Mouse (Mus musculus) megakaryocyte, embryonic 14.5 days (primary cell): ENCODE results near the gene Zfp451. TPM values are rescaled to one million over a fixed set of nuclear protein-coding genes. Genes with fewer than 3 reads are reported as not detected.

Experiments used
- H3K27me3 ChIP-seq: replicated peaks from 2 replicates; pipeline ENCODE3; 2012; ENCODE audit warnings: inconsistent platforms
- H3K36me3 ChIP-seq: replicated peaks from 2 replicates; pipeline ENCODE3; 2012; ENCODE audit warnings: low read length, inconsistent platforms, mixed read lengths
- H3K4me1 ChIP-seq: 2 replicates; pipeline ENCODE4 v1.6.1; 2012; ENCODE audit warnings: inconsistent platforms
- H3K4me3 ChIP-seq: replicated peaks from 2 replicates; pipeline ENCODE3; 2012; ENCODE audit warnings: moderate library complexity, mild to moderate bottlenecking, inconsistent platforms
- H3K9me3 ChIP-seq: 2 replicates; pipeline ENCODE4 v1.6.1; 2012; ENCODE audit warnings: inconsistent platforms
- FLI1 ChIP-seq: IDR thresholded peaks from 2 replicates; pipeline ENCODE4 v1.6.1; 2012; ENCODE audit warnings: low read length, inconsistent platforms, mixed read lengths
- GATA1 ChIP-seq: IDR thresholded peaks from 3 replicates; pipeline ENCODE4 v1.6.1; 2012; ENCODE audit warnings: mixed read lengths, low read length, inconsistent platforms, borderline replicate concordance
- polyA plus RNA-seq: library from polyadenylated mRNA; stranded (reverse); fragments of >175 nt; gene quantifications from 2 replicates; pipeline ENCODE4 v1.2.3, GENCODE M21; 2012; ENCODE audit warnings: low replicate concordance; ENCODE audit not compliant: insufficient read depth

Gene Zfp451
- polyA plus RNA-seq, 1 experiment: 1.8 TPM

- Histone ChIP-seq H3K4me3 (no peak overlapping the region), H3K4me1 (peaks cover 22% of the 10 kb centered on the region), H3K9me3 (no peaks in the 10 kb centered on the region), H3K36me3 (peaks cover 48% of the 10 kb centered on the region), H3K27me3 (no peaks in the 10 kb centered on the region)
- TF ChIP-seq FLI1 (no peak), GATA1 (no peak)
These were observed 29.8 kb downstream of the Zfp451 start for GRCm38 (mm10) chr1:33784561-33784960.

GRCm38 (mm10) chr1:33776175-33776611 lies 38.2 kb downstream of the Zfp451 start:
- TF ChIP-seq GATA1 (no peak), FLI1 (no peak)
- peaks cover 8% of the 10 kb centered on the region; the same call in 1 of the 2 replicates for H3K4me1 ChIP-seq
- H3K36me3 ChIP-seq: peaks cover 77% of the 10 kb centered on the region
- no peak overlapping the region for H3K4me3 ChIP-seq
- no peaks in the 10 kb centered on the region for H3K27me3 ChIP-seq
- H3K9me3 ChIP-seq: no peaks in the 10 kb centered on the region

DNA sequence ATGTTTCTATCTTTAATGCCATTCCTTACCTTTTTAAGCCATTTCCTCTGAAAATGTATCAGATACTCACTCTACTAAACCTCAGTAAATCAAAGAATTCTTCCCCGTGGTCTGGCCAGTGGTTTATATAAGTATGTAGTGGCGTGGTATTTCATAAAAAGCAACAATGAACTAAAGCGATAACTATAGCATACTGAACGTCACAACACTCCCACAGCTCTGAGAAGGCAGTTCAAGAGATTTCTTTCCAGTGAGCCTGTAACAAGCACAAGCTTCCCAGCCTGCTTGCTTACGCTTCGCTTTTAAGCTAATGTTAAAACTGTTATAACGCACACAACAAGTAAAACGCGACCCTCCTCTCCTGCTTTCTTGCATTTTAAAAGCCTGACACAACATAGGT lies 42.3 kb downstream of the Zfp451 start:
- Histone ChIP-seq H3K4me3 (no peak overlapping the region), H3K9me3 (no peaks in the 10 kb centered on the region), H3K4me1 (peaks cover 18% of the 10 kb centered on the region), H3K36me3 (peaks cover 91% of the 10 kb centered on the region), H3K27me3 (no peaks in the 10 kb centered on the region)
- TF ChIP-seq FLI1: no peak

DNA sequence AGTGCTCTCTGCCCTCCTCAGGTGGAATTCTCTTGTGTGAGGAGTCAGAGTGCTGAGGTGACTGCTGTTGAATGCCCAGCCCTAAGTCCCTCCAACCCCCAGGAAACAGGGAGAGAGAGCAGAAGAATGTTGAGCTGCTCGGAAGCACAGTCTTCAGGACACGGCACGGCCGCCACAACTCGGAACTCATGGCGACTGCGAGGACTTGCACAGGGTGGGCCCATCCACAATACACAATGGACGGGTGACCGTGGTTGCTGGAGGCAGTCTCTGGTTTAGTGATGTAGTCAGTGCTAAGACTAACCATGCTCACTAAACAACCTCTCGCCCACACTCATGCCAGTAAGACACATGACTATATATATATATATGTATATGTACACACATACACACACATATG lies 42.8 kb downstream of the Zfp451 start:
- H3K4me3 ChIP-seq: no peak overlapping the region
- peaks cover 91% of the 10 kb centered on the region for H3K36me3 ChIP-seq
- H3K27me3 ChIP-seq: no peaks in the 10 kb centered on the region
- H3K9me3 ChIP-seq: no peaks in the 10 kb centered on the region
- H3K4me1 ChIP-seq: peaks cover 14% of the 10 kb centered on the region
- TF ChIP-seq FLI1 (no peak), GATA1 (no peak)

DNA sequence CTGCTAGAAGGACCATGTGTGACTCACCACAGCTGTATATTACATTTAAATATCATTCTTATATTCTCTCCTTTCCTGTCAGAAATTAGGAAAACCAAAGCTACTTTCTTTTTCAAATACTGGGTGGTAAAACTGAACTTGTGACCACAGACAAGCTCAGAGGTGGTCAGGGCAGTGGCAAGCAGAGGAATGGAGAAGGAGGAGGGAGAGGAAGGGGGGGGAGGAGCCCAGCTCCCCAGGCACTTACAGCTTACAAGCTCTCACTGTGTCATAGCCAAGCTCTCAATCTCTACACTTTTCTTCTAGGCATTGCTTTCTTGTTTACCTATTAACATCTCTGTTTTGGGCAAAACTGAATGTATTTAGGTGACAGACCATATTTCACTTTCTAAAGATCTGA lies 45.6 kb downstream of the Zfp451 start:
- Histone ChIP-seq H3K9me3 (no peaks in the 10 kb centered on the region), H3K4me3 (no peak overlapping the region), H3K27me3 (no peaks in the 10 kb centered on the region), H3K36me3 (peaks cover 90% of the 10 kb centered on the region), H3K4me1 (peaks cover 10% of the 10 kb centered on the region)
- TF ChIP-seq FLI1 (no peak), GATA1 (no peak)

GRCm38 (mm10) chr1:33768091-33768787 lies 46.2 kb downstream of the Zfp451 start:
- Histone ChIP-seq H3K9me3 (no peaks in the 10 kb centered on the region), H3K36me3 (peaks cover 94% of the 10 kb centered on the region), H3K4me3 (no peak overlapping the region), H3K27me3 (no peaks in the 10 kb centered on the region), H3K4me1 (peaks cover 12% of the 10 kb centered on the region)
- no peak for TF ChIP-seq FLI1
- TF ChIP-seq GATA1: no peak

GRCm38 (mm10) chr1:33766520-33767508 lies 47.6 kb downstream of the Zfp451 start:
- Histone ChIP-seq H3K36me3 (peaks cover 92% of the 10 kb centered on the region), H3K4me3 (no peak overlapping the region), H3K27me3 (no peaks in the 10 kb centered on the region), H3K4me1 (peaks cover 19% of the 10 kb centered on the region), H3K9me3 (no peaks in the 10 kb centered on the region)
- TF ChIP-seq GATA1 (no peak), FLI1 (no peak)

GRCm38 (mm10) chr1:33765468-33766080 lies 48.8 kb downstream of the Zfp451 start:
- no peaks in the 10 kb centered on the region for H3K9me3 ChIP-seq
- no peaks in the 10 kb centered on the region for H3K27me3 ChIP-seq
- H3K4me3 ChIP-seq: no peak overlapping the region
- TF ChIP-seq FLI1 (no peak), GATA1 (no peak)
- peaks cover 19% of the 10 kb centered on the region for H3K4me1 ChIP-seq
- peaks cover 91% of the 10 kb centered on the region for H3K36me3 ChIP-seq

GRCm38 (mm10) chr1:33763826-33764225 lies 50.6 kb downstream of the Zfp451 start:
- H3K4me3 ChIP-seq: no peak overlapping the region
- no peaks in the 10 kb centered on the region for H3K27me3 ChIP-seq
- H3K9me3 ChIP-seq: no peaks in the 10 kb centered on the region
- peaks cover 83% of the 10 kb centered on the region for H3K36me3 ChIP-seq
- peaks cover 11% of the 10 kb centered on the region for H3K4me1 ChIP-seq
- TF ChIP-seq FLI1 (no peak), GATA1 (no peak)
